Mouse (Mus musculus) retina, postnatal 1 day (tissue): Measurements from ENCODE around the gene Nfatc2.
A peak's percentile ranks its signal among the peaks of the same experiment; 100 is the strongest.

ENCODE experiments used
- DNase-seq: peaks from one replicate; pipeline ENCODE4 v3.0.0-alpha.2; 2012

The Nfatc2 gene

DNA sequence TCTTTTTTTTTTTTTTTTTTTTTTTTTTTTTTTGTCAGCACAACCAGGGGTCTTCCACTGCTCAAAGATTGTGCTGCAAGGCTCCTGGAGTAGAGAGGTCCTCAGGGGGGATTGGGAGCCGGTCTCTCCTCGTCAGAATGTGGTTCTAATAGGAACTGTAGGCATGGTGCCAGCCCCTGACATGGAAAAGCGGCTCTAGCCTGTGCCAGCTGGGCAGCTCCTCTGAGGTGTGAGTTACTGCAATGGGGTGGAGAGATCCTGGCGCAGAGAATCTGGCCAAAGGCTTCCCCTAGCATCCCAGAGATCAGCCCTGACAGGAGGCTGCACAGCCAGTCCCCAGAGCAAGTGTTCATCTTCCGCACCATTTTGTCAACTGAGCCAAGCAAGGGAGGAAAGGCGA lies 120.8 kb downstream of the Nfatc2 start:
- DNase-seq: no peak

DNA sequence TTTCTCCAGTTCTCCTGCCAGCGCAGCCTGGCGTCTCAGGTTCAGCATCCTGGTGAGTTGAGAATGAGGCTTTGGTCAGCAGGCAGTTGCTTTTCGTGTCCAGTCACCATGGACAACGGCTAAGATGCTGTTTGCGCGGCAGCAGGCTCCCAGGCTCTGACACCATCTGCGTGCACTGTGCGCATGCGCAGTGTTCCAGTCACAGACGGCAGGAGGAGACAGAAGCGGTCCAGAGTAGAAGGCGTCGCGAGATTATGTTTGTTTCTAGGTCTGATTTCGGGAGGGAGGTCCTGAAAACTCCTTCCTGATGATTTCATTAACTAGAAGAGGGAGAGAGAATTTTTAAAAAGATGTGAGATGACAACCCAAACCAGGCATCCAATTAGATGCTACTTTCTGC lies 121.5 kb downstream of the Nfatc2 start:
- DNase-seq: peak; percentile 51

DNA sequence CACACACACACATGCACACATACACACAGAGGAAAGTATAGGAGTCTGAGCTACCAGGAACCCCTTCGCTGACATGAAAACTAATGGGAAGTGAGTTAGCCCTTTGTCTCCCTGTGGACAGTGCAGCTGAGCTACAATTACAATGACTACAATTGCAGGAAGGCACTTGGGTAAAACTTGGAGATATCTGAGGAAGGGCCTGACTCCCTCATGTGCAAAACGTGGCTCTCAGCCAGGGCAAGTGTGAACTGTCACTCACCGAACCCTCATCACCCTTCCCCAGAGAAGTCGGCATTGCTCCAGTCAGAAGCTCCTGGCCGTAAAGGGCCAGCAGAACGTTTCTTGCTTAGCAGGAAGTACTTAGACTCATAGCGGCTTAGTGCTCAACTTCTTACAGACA lies 123.0 kb downstream of the Nfatc2 start:
- DNase-seq: no peak

DNA sequence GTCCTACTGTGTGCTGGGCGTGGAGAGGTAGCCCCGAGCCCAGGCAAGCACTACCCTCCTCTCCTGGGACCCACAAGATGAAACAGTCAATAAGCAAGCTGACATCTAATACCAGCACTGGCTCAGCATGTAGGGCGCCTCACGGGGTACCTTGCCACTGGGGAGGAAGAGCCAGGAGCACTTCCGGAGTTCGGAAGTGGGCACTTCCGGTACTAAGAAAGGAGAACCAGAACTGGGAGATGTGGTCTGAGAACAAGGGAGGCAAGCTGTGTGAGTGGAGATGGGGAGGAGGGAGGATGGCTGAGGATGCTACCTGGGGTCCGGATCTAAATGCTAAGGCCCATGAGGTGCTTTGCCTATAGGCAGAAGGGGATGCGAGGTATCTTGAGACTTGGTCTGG lies 128.0 kb downstream of the Nfatc2 start:
- DNase-seq: no peak

DNA sequence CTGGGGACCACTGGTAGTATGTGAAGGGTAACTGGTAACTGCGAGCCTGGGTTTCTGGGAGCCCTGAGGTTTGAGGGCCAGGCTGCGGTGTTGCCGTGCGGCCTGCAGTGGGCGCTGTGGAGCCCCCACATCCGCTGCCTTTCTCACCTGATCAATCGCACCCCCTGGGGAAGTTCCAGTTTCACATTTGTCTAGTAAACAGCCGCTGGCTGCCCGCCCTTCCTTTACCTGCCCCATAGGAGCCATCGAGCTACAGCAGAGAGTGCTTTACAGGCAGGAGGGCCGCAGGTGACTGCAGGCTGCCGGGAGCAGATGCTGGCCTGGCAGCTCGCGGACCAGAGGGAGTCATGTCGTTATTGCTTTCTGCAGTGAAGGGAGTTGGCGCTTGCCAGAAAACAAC lies 128.6 kb downstream of the Nfatc2 start:
- DNase-seq: peak; percentile 71

DNA sequence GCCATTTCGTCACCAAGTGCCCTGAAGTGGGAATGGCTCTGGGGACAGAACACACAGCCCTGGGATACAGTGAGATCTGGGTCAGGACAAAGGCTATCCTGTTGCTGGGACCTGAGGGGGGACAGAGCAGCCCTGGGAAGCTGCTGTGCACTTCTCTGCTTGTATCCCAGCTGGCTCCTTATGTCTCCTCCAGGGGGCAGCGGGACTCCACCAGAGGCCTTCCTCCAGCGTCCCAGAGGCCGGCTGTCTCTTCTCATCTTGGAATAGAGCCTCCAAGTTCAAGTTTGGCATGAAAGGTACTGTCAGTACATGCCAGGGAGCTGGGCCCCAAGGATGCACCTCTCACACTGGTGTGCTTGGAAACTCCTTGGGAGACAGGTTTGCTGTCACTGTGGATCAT lies 132.4 kb downstream of the Nfatc2 start:
- DNase-seq: peak; percentile 73

DNA sequence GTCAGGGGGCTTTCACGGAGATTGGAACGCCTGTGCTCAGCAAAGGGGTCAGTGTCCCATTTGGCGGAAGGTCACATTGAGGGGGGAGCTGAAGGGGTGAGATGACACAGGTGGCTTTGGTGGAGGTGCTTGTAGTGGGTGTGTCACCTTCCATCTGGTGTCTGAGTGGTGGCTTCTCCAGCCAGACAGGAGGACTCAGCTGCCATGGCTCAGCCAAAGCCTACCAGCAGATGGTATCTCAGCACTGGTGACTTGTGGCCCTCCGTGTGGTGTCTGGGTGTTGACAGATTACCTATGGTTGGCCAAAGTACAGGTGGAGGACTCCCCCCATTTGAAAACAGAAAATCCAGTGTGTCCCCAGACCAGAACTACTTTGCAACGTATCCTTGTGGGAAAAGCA lies 134.3 kb downstream of the Nfatc2 start:
- DNase-seq: no peak

DNA sequence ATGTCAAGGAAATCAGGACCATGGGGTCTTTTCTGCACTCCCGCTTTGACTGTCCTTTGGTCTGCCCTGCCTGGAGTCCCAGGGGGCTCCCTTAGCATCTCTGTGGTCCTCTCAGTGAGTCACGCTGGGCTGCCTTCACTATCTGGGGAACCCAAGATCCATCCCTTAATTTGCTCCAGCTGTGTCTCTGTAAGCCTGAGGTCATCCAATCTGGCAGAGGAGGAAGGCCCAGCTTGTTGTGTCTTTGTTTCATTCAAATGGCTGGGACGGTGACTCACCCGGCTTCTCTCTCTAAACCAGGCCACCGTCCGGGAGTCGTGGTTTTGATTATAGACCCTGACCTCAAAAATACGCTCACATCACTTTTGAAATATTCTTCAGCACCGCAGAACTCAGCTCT lies 135.4 kb downstream of the Nfatc2 start:
- DNase-seq: peak; percentile 28

DNA sequence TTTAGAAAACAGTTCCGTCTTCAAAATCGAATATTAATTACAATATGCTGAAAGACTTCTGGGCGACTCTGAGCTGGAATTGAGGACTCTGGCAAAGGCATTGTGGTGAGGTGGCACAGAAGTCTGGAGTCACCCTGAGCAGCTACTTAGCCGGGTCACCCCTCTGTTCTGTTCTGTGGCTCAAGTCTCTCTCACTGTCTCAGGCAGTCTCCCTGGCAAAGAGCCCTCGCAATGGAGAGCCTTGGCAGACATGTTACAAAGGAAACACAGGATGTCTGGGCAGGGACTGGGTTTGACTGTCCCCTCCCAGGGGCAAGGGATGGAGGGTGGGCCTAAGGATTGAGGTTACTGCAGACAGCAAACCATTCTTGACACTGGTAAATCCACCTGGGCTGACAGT lies 135.8 kb downstream of the Nfatc2 start:
- no peak for DNase-seq

DNA sequence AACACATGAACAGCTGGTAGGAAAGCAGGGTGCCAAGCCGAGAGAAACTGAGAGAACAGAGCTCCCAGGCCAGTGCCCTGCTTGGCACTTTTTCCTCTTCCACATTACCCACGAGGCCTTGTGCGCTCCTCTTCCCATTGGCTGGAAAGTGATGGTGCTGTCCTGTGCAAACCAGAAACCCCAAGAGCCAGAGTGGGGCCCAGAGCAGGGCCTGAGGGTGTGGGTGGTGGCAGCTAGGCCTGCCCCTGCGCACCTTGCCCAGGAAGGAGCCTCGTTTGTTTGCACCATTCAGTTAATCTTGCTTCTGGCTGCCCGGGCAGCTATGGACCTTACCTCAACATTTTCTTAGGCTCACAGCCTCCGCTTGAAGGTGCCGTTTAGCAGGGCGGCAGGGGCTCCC lies 139.6 kb downstream of the Nfatc2 start:
- DNase-seq: no peak

DNA sequence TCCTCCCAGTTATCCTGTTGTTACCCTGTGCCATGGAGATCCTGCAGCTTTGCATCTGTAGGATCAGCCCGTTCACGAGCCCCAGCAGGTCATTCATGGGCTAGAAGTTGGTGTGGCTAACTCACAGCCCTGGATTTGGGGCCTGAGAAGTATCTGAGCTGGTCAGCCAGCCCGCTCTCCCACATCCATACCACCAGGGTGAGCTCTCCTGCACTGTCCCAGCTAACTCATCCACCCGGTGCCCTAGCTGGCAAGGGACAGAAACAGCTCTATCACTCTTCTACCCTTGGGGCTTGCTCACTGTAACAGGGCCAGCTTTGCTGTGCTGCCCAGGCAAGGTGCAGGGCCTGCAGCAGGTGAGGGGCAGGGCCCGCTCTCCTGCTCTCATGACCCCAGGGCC lies 141.8 kb downstream of the Nfatc2 start:
- DNase-seq: no peak

DNA sequence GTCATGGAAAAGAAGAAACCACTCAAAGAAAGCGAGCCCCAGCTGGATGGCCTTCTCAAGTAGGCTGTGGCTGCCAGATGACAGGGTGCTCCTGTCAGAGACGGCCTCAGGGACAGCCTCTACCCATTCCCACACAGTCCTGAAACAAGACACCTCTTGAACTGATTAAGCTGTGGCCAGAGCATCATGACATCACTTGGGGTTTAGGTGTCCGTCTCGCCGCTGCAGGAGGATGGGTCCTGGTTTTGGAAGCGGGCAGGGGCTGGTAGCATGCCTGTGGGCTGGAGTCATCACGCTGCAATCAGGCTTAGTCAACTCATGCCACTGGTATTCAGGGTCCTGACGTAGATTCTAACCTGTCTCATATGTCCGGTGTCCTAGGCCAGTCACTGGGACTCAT lies 142.9 kb downstream of the Nfatc2 start:
- DNase-seq: no peak

DNA sequence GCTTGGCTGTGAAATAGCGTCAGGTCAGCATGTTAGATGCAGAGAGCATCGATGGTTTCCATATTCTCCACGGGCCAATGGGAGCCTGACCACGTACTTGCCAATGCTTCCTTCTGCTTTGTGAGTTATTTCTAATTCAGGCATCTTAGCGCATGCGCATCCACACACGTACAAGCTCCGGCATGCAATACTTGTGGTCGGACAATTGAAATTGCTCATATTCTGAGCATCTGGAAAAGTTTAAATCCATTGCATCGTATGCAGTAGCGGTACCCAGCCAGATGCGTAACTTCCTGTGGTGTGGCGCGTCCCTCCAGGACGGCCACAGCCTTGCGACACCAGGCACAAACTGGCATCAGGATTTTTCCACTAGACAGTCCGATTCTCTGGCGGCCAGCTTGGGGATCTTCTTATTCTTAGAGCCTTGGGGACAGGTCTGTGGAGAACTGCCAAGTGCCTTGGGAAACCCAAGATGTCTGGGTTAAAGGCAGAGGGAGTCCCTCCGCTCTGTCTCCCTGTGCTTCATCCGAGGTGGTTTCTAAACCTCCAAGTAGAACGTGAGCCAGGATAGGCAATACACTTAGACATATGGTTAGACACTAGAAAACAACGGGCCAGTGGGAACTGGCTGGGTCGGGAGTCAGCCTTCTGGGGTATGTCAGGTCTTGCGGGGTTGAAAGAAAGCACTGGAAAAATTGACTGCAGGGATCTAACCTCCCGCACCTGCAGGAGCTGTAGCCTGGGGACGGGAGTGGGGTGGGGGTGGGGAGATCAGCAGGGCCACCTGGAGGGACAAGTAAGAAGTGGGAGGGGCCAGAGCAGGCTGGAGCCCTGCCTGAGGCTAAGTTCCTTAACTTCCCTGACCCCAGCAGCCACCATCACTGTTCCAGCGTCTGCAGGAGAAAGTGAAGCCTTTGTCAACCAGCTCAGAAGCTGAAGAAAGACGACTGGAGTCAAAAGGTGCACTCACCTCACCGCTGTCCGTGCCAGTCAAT lies 149.4 kb downstream of the Nfatc2 start:
- DNase-seq: no peak

DNA sequence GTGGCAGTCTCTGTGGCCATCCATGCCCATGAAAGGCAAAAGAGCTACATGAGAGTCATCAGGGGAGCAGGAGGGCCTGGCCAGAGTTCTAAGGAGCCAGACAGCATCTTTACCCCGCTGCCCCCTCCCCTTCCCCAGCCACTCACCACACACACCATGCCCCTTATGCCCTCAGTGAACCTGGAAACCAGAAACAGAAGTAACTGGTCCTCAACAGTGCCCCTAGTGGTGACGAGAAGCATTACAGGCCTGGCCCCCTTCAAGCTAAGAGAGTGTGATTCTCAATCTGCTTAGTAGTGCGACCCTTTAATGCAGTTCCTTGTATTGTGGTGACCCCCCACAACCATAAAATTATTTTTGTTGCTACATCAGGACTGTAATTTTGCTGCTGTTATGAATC lies 150.5 kb downstream of the Nfatc2 start:
- DNase-seq: peak; percentile 75

DNA sequence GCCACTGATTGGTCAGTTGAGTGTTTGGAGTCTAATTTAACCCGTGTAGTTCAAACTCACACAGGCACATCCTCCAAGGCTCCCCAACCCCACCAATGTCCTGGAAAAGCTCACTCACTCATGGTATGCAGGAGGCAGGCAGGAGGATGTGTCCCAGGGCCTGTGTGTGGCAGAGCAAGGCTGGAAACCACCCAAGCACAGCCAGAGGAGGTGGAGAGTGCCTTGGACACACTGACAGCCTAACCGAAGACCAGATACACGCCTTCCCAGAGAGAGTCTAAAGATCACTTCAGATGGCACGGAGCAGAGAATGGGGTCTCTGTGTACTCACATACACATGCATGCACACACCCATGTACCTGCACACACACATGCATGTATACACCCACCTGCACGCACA lies 153.4 kb downstream of the Nfatc2 start:
- DNase-seq: no peak

DNA sequence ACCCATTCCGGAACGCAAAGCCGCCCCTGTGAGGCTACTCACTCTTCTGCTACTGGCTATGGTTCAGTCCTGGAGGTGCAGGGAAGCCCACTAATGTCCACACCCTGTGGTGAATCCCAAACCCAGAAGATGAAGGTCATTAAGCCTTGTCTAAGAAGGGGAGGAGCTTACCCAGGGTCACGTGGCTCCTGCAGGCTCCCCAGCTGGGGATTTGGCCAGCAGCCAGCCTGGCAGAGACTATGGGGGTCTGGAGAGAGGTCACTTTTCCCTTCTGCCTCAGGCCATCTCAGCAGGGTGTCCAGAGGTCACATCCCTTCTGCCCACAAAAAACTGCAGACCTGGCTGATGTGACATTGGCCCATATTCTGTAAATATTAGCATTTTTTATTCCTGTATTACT lies 153.9 kb downstream of the Nfatc2 start:
- peak; percentile 82 for DNase-seq

DNA sequence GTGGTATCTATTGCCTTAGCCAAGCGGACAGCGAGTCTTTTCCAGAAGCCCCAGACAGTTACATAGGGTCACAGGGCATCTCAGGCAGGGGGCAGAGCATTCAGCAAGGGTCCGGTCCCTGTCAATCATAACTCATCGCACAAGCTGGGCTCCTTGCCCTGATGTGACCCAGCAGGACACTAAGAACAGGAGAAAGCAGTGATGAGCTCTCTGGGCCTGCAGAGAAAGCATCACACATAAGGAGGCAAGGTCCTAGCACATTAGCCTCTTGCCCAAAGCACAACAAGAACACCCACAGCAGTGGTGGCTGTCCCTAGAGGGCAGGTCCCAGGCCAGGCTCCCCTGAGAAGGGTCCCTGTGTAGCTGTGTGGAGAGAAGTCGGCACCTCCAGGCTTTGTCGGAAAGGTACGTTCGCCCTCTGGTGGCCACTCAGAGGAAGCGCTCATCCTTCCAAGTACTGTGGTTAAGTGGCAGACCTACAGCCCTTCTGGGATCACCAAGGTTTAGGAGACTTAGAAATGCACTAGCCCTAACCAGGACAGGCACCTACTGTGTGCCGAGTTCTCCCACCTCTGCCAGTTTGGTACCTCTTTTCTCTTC lies 156.1 kb downstream of the Nfatc2 start:
- DNase-seq: peak; percentile 75

DNA sequence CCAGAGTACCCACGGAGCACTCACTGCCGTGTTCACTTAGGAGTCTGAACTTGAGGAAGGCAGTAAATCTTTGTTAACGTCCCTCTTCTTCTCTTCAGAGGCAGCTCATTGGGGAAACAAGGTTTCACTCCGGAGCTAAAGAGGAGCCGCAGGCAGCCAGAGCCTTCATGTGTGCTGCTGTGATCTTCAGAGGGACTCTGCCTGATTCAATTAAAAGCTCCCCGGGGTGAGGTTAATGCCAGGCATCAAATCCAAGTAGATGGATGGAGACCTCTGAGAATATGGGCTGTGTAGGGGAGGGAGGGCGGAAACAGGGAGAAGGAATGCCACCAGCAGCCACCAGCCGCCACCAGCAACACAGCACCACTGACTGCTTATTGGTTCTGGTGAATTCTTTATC lies 157.3 kb downstream of the Nfatc2 start:
- peak; percentile 35 for DNase-seq

DNA sequence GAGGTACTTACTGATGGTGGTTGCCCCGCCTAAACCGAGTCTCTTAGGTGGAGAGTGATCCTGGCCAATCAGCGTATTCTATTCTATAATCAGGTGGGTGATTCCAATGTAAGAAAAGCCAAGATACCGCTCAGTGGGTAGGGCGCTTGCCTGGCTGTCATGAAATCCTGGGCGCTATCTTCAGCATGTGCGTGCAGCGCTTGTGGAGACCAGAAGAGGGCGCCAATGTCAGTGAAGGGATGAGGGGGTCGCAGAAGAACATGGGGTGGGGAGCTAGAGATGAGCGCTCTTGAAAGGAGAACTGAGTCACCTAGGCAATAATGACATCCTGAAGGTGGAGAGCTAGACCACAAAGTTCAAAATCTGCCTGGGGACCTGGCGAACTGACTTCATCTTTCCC lies 160.0 kb downstream of the Nfatc2 start:
- DNase-seq: no peak

DNA sequence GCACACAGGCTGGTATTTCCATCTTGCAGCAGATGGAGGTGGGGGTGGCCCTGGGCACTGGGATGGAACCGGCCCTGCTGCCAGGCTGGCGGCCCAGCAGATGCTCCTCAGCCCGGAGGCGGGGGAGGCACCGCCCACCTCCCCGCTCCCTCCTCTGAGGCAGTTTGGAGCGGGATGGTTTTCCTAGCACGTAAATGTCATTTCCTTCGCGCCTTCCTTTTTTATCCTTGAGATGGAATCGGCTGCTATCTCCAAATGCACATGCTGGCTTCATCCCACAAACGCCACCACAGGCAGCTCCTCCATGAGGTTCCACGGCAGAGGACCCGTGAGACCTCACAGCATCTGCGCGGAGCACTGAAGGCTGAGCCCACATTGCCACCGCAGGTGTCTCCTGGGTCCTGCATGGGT lies 160.5 kb downstream of the Nfatc2 start:
- no peak for DNase-seq

DNA sequence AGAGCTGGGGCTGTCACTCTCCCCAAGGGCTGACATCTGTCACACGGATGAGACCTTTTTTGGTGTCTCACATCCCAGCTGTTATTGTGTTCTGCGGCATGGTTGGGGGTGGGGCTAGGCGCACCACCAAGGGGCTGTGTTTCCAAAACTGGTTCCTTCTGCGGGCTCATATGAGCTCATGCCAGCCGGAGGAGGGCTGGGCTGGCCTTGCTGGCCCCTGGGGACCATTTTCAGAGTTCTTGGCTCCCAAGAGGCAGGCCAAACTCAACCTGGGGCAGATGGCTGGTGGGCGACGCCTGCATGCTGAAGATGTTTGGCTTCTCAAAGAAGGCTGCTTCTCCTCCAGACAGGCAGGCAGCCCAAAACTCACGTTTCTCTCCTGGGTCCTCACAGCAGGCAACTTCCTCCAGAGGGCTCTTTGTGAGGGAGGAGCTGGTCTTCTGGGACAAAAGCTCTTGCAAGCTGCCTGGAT lies 162.4 kb downstream of the Nfatc2 start:
- DNase-seq: no peak

DNA sequence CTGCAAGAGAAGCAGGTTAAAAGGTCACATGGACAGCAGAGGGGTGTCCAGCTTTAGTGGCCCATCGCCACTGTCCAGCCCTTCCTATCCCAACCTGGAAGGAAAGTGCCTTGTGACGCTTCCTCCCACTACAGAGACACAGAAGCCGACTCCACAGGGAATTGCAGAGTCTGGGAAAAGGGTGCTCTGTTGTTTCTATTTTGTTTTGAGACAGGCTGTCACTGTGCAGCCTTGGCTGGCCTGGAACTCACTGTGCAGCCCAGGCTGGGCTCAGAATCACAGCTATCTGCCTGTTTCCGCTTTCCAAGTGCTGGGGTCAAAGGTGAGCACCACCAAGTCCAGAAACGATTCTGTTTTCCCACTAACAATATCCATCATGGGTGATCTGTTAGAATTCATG lies 167.3 kb downstream of the Nfatc2 start:
- DNase-seq: no peak

DNA sequence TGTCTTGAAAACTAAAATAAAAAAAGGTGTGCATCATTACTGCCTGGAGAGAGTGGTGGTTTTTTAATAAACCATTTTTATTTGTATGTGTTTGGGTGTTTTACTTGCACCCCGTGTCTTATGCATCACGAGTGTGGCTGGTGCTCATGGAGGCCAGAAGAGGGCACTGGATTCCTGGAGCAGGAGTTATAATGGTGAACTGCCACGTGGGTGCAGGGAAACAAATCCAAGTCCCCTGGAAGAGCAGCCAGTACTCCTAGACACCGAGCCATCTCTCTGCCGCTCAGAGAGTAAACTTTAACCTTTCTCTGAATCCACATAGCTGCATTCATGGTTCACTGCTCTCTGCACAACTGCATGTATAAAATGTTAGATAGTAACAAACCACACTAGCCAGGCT lies 168.1 kb downstream of the Nfatc2 start:
- DNase-seq: no peak

DNA sequence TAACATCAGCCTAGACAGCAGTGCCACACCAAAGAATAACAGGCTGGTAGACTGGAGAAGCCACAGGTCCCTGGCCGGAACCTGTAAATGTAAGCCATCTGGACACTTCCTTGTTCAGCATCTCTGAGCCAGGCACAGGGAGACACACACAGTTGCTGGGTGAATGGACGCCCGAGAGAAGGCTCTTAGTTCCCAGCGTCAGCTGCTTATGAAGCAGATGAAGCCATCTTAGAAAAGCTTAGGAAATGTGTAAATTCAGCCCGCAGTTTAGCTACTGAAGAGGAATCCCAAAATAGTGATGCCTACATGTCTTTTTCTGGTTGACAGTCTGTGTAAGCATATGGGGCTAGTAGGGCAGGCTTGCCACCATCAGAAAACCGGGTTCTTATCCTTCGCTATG lies 169.1 kb downstream of the Nfatc2 start:
- no peak for DNase-seq
